Mouse (Mus musculus) T-cell, adult 2 months (primary cell): ENCODE measurements around the gene Lrrc56.
A peak's percentile ranks its signal among the peaks of the same experiment; 100 is the strongest.

ENCODE experiments used
- DNase-seq: peaks from one replicate; pipeline ENCODE4 v3.0.0; 2022; ENCODE audit warnings: low spot score

Gene Lrrc56

DNA sequence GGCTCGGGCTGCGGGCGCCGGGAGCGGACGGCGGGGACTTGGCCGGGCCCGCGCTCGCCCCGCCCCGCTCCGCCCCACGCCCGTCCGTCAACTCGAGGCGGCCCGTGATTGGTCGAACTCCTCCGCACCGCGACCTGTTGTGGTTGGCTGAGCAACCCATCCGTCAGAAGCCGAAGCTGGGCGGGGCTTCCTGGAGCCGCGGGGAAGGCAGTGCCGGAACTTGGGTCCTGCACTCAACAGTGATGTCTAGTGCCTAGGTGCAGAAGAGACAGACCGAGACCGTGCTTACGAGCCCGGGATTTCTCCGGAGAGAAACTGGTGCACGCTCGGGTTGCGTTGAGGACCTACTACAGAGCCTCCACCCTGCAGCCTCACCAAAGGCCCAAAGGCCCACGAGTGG, at the start of gene Lrrc56, which contains the start of gene Hras:
Gene Lrrc56 (plus strand): TSS at position 210 of the 400 bp plus-strand sequence.
Gene Hras (minus strand): TSS at position 58 of the 400 bp plus-strand sequence.
- DNase-seq: peak; percentile 97

DNA sequence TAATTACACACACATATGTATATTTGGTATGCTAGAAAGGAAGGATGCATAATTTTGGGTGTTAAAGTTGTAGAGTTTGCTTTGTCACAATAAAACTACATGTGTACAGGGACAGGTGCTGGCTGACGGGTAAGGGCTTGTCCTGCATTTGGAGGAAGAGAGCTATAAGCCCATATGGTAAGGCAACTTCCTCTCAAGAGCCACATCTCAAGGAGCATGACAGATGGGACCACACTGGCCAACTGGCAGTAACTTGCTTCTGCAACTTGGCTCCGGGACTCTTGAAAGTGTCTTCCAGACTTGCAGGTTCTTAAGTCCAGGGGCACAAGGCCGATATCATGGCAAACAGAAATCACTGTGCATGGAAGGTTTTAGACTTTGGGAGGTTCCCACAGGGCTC, 49.3 kb upstream of the Lrrc56 start:
- no peak for DNase-seq

DNA sequence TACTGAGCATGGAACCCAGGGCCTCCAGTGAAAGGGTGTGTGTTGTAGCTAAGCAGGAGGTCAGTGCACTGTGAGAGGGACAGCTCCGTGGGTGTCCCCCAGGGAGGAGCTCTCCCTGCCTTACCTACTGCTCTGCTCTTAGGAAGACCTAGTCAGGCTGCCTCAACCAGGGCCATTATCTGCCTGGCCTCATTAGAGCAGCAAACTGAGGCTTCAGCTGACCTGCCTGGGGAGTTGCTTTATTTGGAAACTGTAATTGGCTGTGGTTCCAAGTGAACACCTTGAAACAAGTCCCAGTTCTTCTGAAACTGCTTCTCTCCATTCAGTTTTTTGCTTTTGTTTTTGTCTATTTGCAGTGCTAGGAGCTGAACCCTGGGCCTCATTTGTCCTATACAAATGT, 48.6 kb upstream of the Lrrc56 start:
- no peak for DNase-seq

- DNase-seq: no peak
Observed at GRCm38 (mm10) chr7:141146043-141146595, 47.8 kb upstream of the Lrrc56 start.

- no peak for DNase-seq
Observed at GRCm38 (mm10) chr7:141147044-141147443, 46.9 kb upstream of the Lrrc56 start.

- DNase-seq: no peak
Observed at GRCm38 (mm10) chr7:141148639-141149038, 45.3 kb upstream of the Lrrc56 start.

DNA sequence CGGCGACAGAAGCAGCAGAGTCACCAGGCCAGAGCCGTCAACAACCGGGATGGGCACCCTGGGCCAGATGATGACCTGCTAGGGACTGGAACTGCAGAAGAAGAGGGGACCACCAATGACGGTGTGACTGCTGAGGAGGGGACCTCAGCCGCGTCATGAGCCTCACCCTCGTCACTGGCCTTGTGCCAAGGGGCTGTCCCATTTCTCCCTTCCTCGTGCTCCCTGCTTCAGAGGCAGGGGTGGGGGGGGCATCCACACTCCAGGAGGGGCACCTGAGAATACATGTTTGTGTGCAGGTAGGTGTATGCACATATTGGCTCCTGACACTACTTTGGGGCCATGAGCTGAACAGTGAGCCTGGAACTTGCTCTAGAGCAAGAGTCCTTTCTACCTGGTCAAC, 38.6 kb upstream of the Lrrc56 start:
- no peak for DNase-seq

GRCm38 (mm10) chr7:141164397-141164796, 29.6 kb upstream of the Lrrc56 start:
- no peak for DNase-seq

DNA sequence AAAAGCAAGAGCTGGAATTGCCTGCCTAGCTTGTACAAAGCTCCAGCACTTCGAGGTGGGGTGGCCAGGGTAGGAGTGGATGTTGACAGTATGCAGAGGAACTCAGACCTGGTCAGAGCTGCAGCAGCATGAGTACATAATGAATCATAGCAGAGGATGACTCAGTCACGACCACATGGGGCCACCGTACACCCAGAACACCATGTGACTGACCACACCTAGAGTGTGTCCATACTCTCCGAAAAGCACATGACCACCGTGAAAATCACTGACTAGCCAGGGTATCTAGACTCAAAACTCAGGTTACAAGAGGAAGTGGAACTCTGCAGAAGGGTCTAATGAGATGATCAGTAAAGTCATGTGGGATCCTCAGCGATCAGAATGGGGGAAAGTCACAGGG, 29.1 kb upstream of the Lrrc56 start:
- DNase-seq: no peak

- no peak for DNase-seq
Observed at GRCm38 (mm10) chr7:141167901-141168517, 25.9 kb upstream of the Lrrc56 start.

- DNase-seq: peak; percentile 34
Observed at GRCm38 (mm10) chr7:141168518-141168953, 25.4 kb upstream of the Lrrc56 start.

DNA sequence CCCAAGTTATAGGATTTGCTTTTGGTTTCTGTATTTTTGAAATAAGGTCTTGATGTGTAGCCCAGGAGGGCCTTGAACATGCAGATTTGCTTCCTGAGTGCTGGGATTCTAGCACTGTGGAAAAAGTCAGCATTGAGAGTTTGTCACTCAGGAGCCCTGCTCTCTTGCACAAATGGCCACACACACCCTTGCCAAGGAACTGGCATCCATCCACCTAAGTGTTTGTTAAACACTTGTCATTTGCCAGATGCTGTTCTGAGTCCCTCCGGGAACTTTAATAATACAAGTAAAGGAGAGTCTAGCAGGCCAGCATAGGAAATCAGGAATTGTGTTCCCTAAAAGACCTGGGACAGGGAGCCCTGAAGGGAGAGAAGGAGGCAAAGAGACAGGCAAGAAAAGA, 24.7 kb upstream of the Lrrc56 start:
- DNase-seq: no peak

DNA sequence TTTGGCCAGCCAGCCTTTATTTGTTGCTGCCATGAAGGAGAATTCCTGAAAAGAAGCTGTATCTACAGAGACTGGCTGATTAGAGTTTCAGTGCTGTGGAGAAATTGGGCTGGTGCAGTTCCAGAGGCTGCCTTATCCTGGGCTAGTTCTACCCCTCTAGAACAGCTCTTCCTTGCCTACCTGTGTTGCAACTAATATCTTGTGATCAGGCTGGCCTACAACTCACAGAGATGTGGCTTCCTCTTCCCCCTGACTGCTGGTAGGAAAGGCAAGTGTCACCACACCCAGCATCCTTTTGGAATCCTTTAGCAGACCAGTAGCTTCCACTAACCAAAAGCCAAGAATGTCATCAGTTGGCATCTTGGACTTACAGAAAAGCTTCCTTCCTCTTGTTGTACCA, 24.1 kb upstream of the Lrrc56 start:
- DNase-seq: no peak

DNA sequence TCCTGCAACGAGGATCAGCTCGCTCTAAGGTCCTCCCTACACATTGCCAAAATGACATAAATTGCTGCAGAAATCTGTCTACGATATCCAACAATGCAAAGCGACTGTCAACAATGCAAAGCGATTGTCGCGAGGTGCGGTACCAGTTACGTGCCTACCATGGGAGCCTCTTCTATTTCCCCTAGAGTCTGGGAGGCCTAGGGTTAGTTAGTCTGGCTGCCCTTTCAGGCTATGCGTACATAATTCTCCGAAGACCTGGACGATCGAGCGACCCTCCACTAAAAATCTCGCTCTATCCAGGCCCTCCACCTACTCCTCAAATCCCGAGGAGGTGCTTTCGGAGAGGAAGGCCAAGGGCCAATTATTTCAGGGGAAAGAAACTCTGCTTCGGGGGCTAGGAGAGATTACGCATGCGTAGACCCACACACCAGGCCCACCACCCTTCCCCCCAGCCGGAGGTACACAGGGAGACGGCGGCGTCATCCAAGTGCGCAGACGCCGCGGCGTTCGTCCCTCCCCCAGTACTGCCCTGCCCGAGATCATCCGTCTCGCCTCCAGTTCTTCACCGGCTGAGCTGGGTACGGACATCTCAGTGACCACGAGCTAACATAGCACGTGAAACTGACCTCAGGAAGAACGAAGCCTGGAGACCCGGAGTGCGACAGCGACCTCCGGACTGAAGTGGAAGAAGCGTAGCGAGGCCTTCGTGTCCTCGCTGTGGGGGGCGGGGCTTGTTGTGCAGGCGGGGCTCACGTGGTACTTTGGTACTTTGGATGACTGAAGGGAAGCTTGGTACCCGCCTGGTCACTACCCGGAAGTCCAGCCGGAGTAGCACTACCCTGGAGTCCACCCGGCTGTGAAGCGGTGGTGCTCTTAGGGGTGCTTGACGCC, 21.6 kb upstream of the Lrrc56 start, which contains the start of gene Rnh1:
Gene Rnh1 (minus strand): TSS at position 742 of the 891 bp plus-strand sequence.
- peak; percentile 86 for DNase-seq

DNA sequence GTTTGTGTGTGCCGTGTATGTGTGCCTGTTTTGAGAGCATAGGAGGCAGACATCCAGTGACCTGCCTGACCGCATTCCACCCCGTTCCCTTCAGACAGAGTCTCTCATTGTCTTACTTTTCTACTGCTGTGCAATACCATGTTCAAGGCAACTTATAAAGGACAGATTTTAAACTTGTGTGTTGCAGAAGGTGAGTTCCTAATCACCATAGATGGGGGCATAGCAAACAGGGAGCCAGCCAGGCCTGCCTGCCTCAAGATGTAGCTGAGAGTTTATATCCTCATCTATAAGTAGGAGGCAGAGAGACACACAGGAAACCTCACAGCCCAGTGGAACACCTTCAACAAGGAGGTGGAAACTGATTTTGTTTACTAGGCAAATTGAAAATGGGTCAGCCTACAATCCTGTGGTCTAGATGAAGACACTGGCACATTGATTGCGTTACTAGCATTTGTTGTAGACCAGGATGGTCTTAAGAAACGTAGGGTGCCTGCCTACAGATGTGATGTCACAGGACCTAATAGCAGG, 20.6 kb upstream of the Lrrc56 start:
- peak; percentile 22 for DNase-seq

DNA sequence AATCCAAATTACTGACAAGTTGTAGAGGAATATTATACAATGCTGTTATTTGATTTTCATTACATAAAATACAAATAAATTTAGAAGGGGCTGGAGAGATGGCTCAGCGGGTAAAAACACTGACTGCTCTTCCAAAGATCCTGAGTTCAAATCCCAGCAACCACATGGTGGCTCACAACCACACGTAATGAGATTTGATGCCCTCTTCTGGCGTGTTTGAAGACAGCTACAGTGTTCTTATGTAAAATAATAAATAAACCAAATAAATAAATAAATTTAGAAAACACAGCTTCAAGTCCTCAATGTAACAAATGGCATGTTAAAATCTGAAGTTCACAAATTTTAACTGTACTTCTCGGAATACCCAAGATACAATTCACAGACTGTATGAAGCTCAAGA, 18.9 kb upstream of the Lrrc56 start:
- no peak for DNase-seq

- peak; percentile 83 for DNase-seq
Observed at GRCm38 (mm10) chr7:141176173-141176572, 17.8 kb upstream of the Lrrc56 start.

- no peak for DNase-seq
Observed at GRCm38 (mm10) chr7:141188194-141188593, 5.8 kb upstream of the Lrrc56 start.

GRCm38 (mm10) chr7:141188733-141189132, 5.2 kb upstream of the Lrrc56 start:
- no peak for DNase-seq

DNA sequence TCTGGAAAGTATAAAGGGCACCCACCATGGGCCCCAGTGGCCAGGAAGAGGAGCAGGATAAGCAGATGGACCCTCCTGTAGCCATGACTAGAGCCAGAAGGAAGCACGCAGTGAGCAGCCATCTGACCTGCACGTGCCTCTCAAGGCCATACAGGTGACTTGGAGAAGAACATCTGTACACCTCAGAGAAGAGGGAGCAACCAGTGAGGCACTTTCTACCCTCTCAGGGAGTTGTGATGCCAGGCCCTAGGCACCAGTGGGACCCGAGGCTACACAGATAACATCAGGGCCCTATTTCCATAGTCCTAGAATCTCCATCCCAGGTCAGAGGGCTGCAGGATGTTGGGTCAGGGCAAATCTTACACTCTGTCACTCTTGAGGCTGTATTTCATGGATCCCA, 3.7 kb upstream of the Lrrc56 start:
- DNase-seq: no peak

GRCm38 (mm10) chr7:141191036-141191435, 2.9 kb upstream of the Lrrc56 start:
- no peak for DNase-seq

DNA sequence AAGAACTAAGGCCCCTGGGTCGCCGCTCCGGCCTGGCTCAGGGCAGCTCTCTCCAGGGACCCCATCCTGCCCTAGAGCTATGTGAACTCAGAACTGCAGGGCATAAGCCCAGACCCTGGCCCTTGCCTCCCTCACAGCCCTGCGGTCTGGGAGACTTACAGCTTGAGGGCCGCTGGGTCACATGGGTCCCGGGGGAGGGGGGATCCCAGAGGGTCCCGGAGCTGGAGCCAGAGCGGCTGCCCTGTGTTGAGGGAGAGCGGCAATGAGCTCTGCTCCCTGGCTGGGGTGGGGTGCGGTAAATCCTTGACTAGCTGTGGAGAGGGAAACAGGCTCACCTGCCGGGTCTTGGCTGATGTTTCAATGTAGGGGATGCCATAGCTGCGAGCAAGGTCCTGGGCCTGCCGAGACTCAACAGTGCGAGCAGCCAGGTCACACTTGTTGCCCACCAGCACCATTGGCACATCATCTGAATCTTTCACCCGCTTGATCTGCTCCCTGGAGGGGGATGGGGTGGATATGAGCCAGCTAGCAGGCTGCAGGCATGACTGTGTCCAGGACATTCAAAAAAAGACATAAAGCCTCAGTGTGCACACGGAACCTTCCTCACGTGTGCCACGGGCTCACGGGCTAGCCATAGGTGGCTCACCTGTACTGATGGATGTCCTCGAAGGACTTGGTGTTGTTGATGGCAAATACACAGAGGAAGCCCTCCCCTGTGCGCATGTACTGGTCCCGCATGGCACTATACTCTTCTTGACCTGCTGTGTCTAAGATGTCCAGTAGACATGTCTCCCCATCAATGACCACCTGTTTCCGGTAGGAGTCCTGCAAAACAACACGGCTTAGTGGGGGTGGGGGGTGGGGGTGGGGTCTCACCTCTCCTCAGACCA, 1.9 kb upstream of the Lrrc56 start:
- no peak for DNase-seq
